Mouse (Mus musculus) left cerebral cortex, adult 8-10 months (tissue): ENCODE results near the gene P2ry6. TPM values are rescaled to one million over a fixed set of nuclear protein-coding genes. Genes with fewer than 3 reads are reported as not detected.

ENCODE experiments used
- total RNA-seq, 4 experiments: library from RNA; stranded (reverse); gene quantifications; 2 replicates each; pipeline ENCODE4 v1.2.4; 2022

Gene P2ry6
- total RNA-seq, 4 experiments from 2014 or later, result 2.0 to 7.4 (median 4.9) TPM

Other genes starting within 250 kb of the P2ry6 start
- 10 to 100 TPM; 16.7 to 18.9 (median 17.8) TPM for gene Relt, start 111.2 kb downstream of the P2ry6 start, total RNA-seq
- gene Arhgef17, start 42.5 kb downstream of the P2ry6 start, total RNA-seq, result 100 to 1,000 TPM; 138 to 145 (median 141) TPM
- gene P2ry2, start 38.2 kb upstream of the P2ry6 start, total RNA-seq, result 1 to 10 TPM; 1.1 to 1.6 (median 1.3) TPM
- 10 to 100 TPM; 44.1 to 47.7 (median 46.5) TPM for gene Fchsd2, start 118.2 kb upstream of the P2ry6 start, total RNA-seq